Mouse (Mus musculus): ENCODE results near the gene Gmppb. TPM values are rescaled to one million over a fixed set of nuclear protein-coding genes. Genes with fewer than 3 reads are reported as not detected.
A peak's percentile ranks its signal among the peaks of the same experiment; 100 is the strongest.
"Not testable (repeated sequence)": the region's sequence is repeated elsewhere in the genome, so short reads cannot be mapped to it uniquely, and the experiment has no call there.

Gene Gmppb
- total RNA-seq (2015) (6.4 and 6.9 TPM in 2 replicates), total RNA-seq (2017) (14.0 and 19.1 TPM in 2 replicates)

- peak; percentile 87 for ATAC-seq (ENCODE audit: poor library complexity, severe bottlenecking)
Observed at GRCm38 (mm10) chr9:108049016-108049455, at the start of gene Gmppb. Gmppb (plus strand) TSS chr9:108049242.

- peak; percentile 96 for ATAC-seq (ENCODE audit: poor library complexity, severe bottlenecking)
Observed at GRCm38 (mm10) chr9:108001922-108002770, 46.9 kb upstream of the Gmppb start, which contains the start of gene Ip6k1. Ip6k1 (plus strand) TSS chr9:108002501.

- ATAC-seq (ENCODE audit: poor library complexity, severe bottlenecking) = peak; percentile 4
Observed at GRCm38 (mm10) chr9:108002778-108003530, 46.1 kb upstream of the Gmppb start.

GRCm38 (mm10) chr9:108003531-108003890 is 45.5 kb upstream of the Gmppb start:
- no peak for ATAC-seq (ENCODE audit: poor library complexity, severe bottlenecking)

- ATAC-seq (ENCODE audit: poor library complexity, severe bottlenecking) = no peak
Observed at GRCm38 (mm10) chr9:108008041-108008440, 41.0 kb upstream of the Gmppb start.

- ATAC-seq (ENCODE audit: poor library complexity, severe bottlenecking) = no peak
Observed at GRCm38 (mm10) chr9:108010385-108010784, 38.7 kb upstream of the Gmppb start.

- not testable (repeated sequence) for ATAC-seq (ENCODE audit: poor library complexity, severe bottlenecking)
Observed at GRCm38 (mm10) chr9:108013577-108013976, 35.5 kb upstream of the Gmppb start.

- no peak for ATAC-seq (ENCODE audit: poor library complexity, severe bottlenecking)
Observed at GRCm38 (mm10) chr9:108017127-108017526, 31.9 kb upstream of the Gmppb start.

GRCm38 (mm10) chr9:108020741-108021140 is 28.3 kb upstream of the Gmppb start:
- no peak for ATAC-seq (ENCODE audit: poor library complexity, severe bottlenecking)

GRCm38 (mm10) chr9:108023216-108023615 is 25.8 kb upstream of the Gmppb start:
- no peak for ATAC-seq (ENCODE audit: poor library complexity, severe bottlenecking)

- no peak for ATAC-seq (ENCODE audit: poor library complexity, severe bottlenecking)
Observed at GRCm38 (mm10) chr9:108026584-108026983, 22.5 kb upstream of the Gmppb start.

- no peak for ATAC-seq (ENCODE audit: poor library complexity, severe bottlenecking)
Observed at GRCm38 (mm10) chr9:108027867-108028266, 21.2 kb upstream of the Gmppb start.

GRCm38 (mm10) chr9:108032126-108032525 is 16.9 kb upstream of the Gmppb start:
- ATAC-seq (ENCODE audit: poor library complexity, severe bottlenecking) = no peak

GRCm38 (mm10) chr9:108035331-108036156 is 13.5 kb upstream of the Gmppb start:
- no peak for ATAC-seq (ENCODE audit: poor library complexity, severe bottlenecking)

GRCm38 (mm10) chr9:108044751-108045492 is 4.1 kb upstream of the Gmppb start:
- ATAC-seq (ENCODE audit: poor library complexity, severe bottlenecking) = no peak

GRCm38 (mm10) chr9:108046582-108046981 is 2.5 kb upstream of the Gmppb start:
- no peak for ATAC-seq (ENCODE audit: poor library complexity, severe bottlenecking)

GRCm38 (mm10) chr9:108047601-108048565 is 1.2 kb upstream of the Gmppb start:
- no peak for ATAC-seq (ENCODE audit: poor library complexity, severe bottlenecking)

GRCm38 (mm10) chr9:108048566-108048955 is 481 bp upstream of the Gmppb start:
- ATAC-seq (ENCODE audit: poor library complexity, severe bottlenecking) = no peak
